Mouse (Mus musculus): Measurements from ENCODE around the gene Tgfa. TPM values are rescaled to one million over a fixed set of nuclear protein-coding genes. Genes with fewer than 3 reads are reported as not detected.

The Tgfa gene
- total and polyA plus RNA-seq, 2 experiments from 2014 or later = 1.1 to 7.2 TPM

DNA sequence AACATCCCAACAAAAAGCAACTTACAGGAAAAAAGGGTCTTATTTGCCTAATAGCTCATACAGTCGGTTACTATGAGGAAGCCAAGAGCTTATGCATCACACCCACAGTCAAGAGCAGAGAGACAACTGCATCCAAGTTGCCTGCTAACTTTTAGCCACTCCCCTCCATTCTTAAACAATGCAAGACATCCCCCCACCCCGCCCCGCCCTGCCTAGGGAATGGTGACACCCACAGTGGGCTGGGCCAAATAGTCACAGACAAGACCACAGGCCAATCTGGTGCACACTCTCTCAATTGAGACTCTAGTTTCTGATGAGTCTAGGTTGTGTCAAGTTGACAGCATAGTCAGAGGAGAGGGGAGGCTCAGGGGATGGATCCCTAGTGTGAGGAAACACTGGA, 101.1 kb downstream of the Tgfa start:
- DNase-seq (ENCODE audit: low spot score) (no peak), ATAC-seq (ENCODE audit: insufficient read depth, low read depth) (no peak)
- Histone ChIP-seq H3K9me3 (replicated peaks; ENCODE audit: control insufficient read depth, low read length) (peaks cover 2% of the 10 kb centered on the region; the same call in 1 of the 2 replicates), H3K27ac (ENCODE audit: low read depth) (no peak overlapping the region), H3K9ac (replicated peaks; ENCODE audit: low read depth, low read length) (no peak overlapping the region), H3K4me2 (ENCODE audit: low read depth, low read length) (no peak overlapping the region), H3K4me1 (ENCODE audit: control insufficient read depth, insufficient read depth) (no peaks in the 10 kb centered on the region), H3K27me3 (ENCODE audit: control insufficient read depth, insufficient read depth, low read length) (no peaks in the 10 kb centered on the region), H3K4me3 (ENCODE audit: low read depth, low read length) (no peak overlapping the region), H3K36me3 (replicated peaks; ENCODE audit: control insufficient read depth, insufficient read depth, low read length) (no peaks in the 10 kb centered on the region)
- 82% methylated on average over 3 of the region's 3 CpGs for WGBS
- TF ChIP-seq CTCF (IDR thresholded peaks at IDR 0.05; ENCODE audit: low read depth) = no peak
- no peak for TF ChIP-seq EP300 (IDR thresholded peaks at IDR 0.05; ENCODE audit: low read depth)

DNA sequence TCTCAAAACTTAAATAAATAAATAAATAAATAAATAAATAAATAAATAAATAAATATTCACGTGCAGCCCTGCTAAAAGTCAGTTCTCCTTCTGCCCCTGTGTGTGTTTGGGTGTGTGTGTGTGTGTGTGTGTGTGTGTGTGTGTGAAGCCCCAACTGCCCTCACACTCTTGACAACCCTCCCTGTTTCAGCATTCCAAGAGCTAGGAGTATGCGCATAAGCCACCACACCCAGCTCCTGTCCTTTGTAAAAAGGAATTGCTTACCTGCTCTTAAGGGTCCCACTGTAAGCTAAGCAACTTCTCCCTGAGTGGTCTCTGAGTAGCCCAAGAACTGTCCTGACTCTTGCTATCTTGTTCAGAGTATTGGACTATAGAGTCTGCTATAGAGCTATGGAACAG, 101.9 kb downstream of the Tgfa start:
- ATAC-seq (ENCODE audit: insufficient read depth, low read depth) (no peak), DNase-seq (ENCODE audit: low spot score) (no peak)
- TF ChIP-seq CTCF (IDR thresholded peaks at IDR 0.05; ENCODE audit: low read depth) = no peak
- no peak for TF ChIP-seq EP300 (IDR thresholded peaks at IDR 0.05; ENCODE audit: low read depth)
- H3K4me2 ChIP-seq (ENCODE audit: low read depth, low read length) = no peak overlapping the region
- H3K27me3 ChIP-seq (ENCODE audit: control insufficient read depth, insufficient read depth, low read length) = no peaks in the 10 kb centered on the region
- no peak overlapping the region for H3K9ac ChIP-seq (replicated peaks; ENCODE audit: low read depth, low read length)
- no peaks in the 10 kb centered on the region for H3K4me1 ChIP-seq (ENCODE audit: control insufficient read depth, insufficient read depth)
- H3K27ac ChIP-seq (ENCODE audit: low read depth) = no peak overlapping the region
- H3K9me3 ChIP-seq (replicated peaks; ENCODE audit: control insufficient read depth, low read length) = peaks cover 2% of the 10 kb centered on the region; the same call in 1 of the 2 replicates
- no peak overlapping the region for H3K4me3 ChIP-seq (ENCODE audit: low read depth, low read length)
- H3K36me3 ChIP-seq (replicated peaks; ENCODE audit: control insufficient read depth, insufficient read depth, low read length) = no peaks in the 10 kb centered on the region
- WGBS = 86% methylated on average over 2 of the region's 2 CpGs

DNA sequence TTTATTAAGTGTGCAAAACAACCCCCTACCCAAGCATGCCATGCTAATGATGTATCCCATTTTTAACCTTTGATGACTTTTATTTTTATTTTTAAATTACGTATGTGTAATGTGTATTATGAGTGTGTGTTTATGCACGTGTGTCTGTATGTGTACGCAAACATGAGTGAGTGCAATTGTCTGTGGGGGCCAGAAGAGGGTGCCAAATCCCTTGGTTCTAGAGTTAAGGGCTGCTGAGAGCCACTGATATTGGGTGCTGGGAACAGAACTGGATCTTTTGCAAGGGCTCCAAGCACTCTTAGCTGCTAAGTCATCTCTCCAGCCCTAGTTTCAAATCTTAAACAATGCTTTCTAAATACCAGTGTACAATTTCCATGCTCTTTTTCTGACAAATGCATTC, 103.9 kb downstream of the Tgfa start:
- H3K27ac ChIP-seq (ENCODE audit: low read depth) = no peak overlapping the region
- H3K36me3 ChIP-seq (replicated peaks; ENCODE audit: control insufficient read depth, insufficient read depth, low read length) = no peaks in the 10 kb centered on the region
- peaks cover 2% of the 10 kb centered on the region; the same call in 1 of the 2 replicates for H3K9me3 ChIP-seq (replicated peaks; ENCODE audit: control insufficient read depth, low read length)
- H3K4me1 ChIP-seq (ENCODE audit: control insufficient read depth, insufficient read depth) = no peaks in the 10 kb centered on the region
- no peak overlapping the region for H3K9ac ChIP-seq (replicated peaks; ENCODE audit: low read depth, low read length)
- 89% methylated on average over 3 of the region's 3 CpGs for WGBS
- no peak for DNase-seq (ENCODE audit: low spot score)
- no peaks in the 10 kb centered on the region for H3K27me3 ChIP-seq (ENCODE audit: control insufficient read depth, insufficient read depth, low read length)
- H3K4me3 ChIP-seq (ENCODE audit: low read depth, low read length) = no peak overlapping the region
- H3K4me2 ChIP-seq (ENCODE audit: low read depth, low read length) = no peak overlapping the region
- TF ChIP-seq CTCF (IDR thresholded peaks at IDR 0.05; ENCODE audit: low read depth) = no peak
- TF ChIP-seq EP300 (IDR thresholded peaks at IDR 0.05; ENCODE audit: low read depth) = no peak
- ATAC-seq (ENCODE audit: insufficient read depth, low read depth) = no peak

DNA sequence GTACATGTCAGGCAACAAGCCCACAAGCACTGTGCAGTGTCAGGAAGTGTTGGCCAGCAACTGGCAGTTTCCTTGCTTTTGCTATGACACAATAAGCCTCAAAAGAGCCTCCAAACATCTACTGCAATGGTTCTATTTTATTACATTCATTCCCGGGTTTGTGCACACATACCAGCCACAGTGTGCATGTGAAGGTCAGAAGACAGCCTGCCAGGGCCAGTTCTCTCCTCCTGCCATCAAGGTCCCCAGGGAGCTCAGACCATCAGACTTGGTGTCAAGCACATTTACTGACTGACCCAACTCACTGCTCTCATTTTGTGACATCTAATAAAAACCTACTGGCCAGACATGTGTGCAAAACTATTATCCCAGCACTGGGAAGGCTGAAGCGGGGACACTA, 104.4 kb downstream of the Tgfa start:
- H3K4me3 ChIP-seq (ENCODE audit: low read depth, low read length) = no peak overlapping the region
- no peak overlapping the region for H3K27ac ChIP-seq (ENCODE audit: low read depth)
- TF ChIP-seq EP300 (IDR thresholded peaks at IDR 0.05; ENCODE audit: low read depth) (no peak), CTCF (IDR thresholded peaks at IDR 0.05; ENCODE audit: low read depth) (no peak)
- H3K4me1 ChIP-seq (ENCODE audit: control insufficient read depth, insufficient read depth) = no peaks in the 10 kb centered on the region
- H3K4me2 ChIP-seq (ENCODE audit: low read depth, low read length) = no peak overlapping the region
- ATAC-seq (ENCODE audit: insufficient read depth, low read depth) (no peak), DNase-seq (ENCODE audit: low spot score) (no peak)
- peaks cover 2% of the 10 kb centered on the region; the same call in 1 of the 2 replicates for H3K9me3 ChIP-seq (replicated peaks; ENCODE audit: control insufficient read depth, low read length)
- H3K27me3 ChIP-seq (ENCODE audit: control insufficient read depth, insufficient read depth, low read length) = no peaks in the 10 kb centered on the region
- no peaks in the 10 kb centered on the region for H3K36me3 ChIP-seq (replicated peaks; ENCODE audit: control insufficient read depth, insufficient read depth, low read length)
- 65% methylated on average over 2 of the region's 2 CpGs for WGBS
- no peak overlapping the region for H3K9ac ChIP-seq (replicated peaks; ENCODE audit: low read depth, low read length)

DNA sequence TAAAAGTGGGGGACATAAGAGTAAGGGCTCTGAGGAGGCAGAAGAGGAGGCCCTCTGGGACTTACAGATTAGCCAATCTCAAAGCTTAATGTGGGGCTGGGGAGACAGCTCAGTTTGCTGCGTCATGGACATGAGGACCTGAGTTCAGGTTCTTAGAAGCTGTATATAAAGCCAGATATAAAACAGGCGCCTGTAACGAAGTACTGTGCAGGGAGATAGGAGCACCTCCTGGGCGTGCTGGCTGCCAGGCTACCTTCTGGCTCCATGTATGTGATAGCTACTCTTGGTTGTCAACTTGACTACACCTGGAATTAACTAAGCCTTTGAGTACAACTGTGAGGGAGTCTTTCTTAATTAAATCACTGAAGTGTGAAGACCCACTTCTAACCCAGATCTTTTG, 110.7 kb downstream of the Tgfa start:
- Histone ChIP-seq H3K27me3 (ENCODE audit: control insufficient read depth, insufficient read depth, low read length) (no peaks in the 10 kb centered on the region), H3K36me3 (replicated peaks; ENCODE audit: control insufficient read depth, insufficient read depth, low read length) (no peaks in the 10 kb centered on the region), H3K9me3 (replicated peaks; ENCODE audit: control insufficient read depth, low read length) (no peaks in the 10 kb centered on the region), H3K9ac (replicated peaks; ENCODE audit: low read depth, low read length) (no peak overlapping the region), H3K4me3 (ENCODE audit: low read depth, low read length) (no peak overlapping the region), H3K27ac (ENCODE audit: low read depth) (no peak overlapping the region), H3K4me1 (ENCODE audit: control insufficient read depth, insufficient read depth) (no peaks in the 10 kb centered on the region), H3K4me2 (ENCODE audit: low read depth, low read length) (no peak overlapping the region)
- WGBS = 88% methylated on average over 4 of the region's 4 CpGs
- ATAC-seq (ENCODE audit: insufficient read depth, low read depth) (no peak), DNase-seq (ENCODE audit: low spot score) (no peak)
- TF ChIP-seq EP300 (IDR thresholded peaks at IDR 0.05; ENCODE audit: low read depth) = no peak
- TF ChIP-seq CTCF (IDR thresholded peaks at IDR 0.05; ENCODE audit: low read depth) = no peak

DNA sequence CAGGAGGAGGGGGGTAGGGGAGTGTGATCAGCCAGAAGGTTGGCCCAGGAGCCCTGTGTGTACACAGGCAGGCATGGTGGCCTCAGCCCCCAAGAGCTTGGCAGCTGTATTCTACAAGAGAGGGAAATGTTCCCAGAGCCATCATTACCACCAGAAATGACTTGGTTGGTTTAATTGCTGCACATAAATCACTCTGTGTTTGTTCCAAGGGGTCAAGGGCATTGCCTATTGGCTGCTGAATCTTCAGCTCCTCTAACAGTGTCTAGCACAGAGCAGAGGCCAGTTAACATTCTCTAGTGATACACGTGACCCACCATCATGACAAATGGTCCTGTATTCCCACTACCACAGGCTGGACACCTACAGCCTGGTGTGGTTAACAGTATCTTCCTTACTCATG, 119.0 kb downstream of the Tgfa start:
- Histone ChIP-seq H3K9ac (replicated peaks; ENCODE audit: low read depth, low read length) (no peak overlapping the region), H3K27ac (ENCODE audit: low read depth) (no peak overlapping the region), H3K4me1 (ENCODE audit: control insufficient read depth, insufficient read depth) (no peaks in the 10 kb centered on the region), H3K4me2 (ENCODE audit: low read depth, low read length) (no peak overlapping the region), H3K36me3 (replicated peaks; ENCODE audit: control insufficient read depth, insufficient read depth, low read length) (no peaks in the 10 kb centered on the region), H3K9me3 (replicated peaks; ENCODE audit: control insufficient read depth, low read length) (no peaks in the 10 kb centered on the region), H3K4me3 (ENCODE audit: low read depth, low read length) (no peak overlapping the region), H3K27me3 (ENCODE audit: control insufficient read depth, insufficient read depth, low read length) (no peaks in the 10 kb centered on the region)
- DNase-seq (ENCODE audit: low spot score) (no peak), ATAC-seq (ENCODE audit: insufficient read depth, low read depth) (no peak)
- WGBS = 91% methylated on average over 1 of the region's 1 CpGs
- TF ChIP-seq EP300 (IDR thresholded peaks at IDR 0.05; ENCODE audit: low read depth) (no peak), CTCF (IDR thresholded peaks at IDR 0.05; ENCODE audit: low read depth) (no peak)
